Mouse (Mus musculus) urinary bladder, postnatal 4 days (tissue): Measurements from ENCODE around the gene Exosc3.
A peak's percentile ranks its signal among the peaks of the same experiment; 100 is the strongest.
"Not testable (repeated sequence)": the region's sequence is repeated elsewhere in the genome, so short reads cannot be mapped to it uniquely, and the experiment has no call there.

Source experiments
- DNase-seq, 2 experiments: peaks; one replicate each; pipeline ENCODE4 v3.0.0; 2021 to 2022; ENCODE audit warnings: low spot score in 2 of 2

The Exosc3 gene

DNA sequence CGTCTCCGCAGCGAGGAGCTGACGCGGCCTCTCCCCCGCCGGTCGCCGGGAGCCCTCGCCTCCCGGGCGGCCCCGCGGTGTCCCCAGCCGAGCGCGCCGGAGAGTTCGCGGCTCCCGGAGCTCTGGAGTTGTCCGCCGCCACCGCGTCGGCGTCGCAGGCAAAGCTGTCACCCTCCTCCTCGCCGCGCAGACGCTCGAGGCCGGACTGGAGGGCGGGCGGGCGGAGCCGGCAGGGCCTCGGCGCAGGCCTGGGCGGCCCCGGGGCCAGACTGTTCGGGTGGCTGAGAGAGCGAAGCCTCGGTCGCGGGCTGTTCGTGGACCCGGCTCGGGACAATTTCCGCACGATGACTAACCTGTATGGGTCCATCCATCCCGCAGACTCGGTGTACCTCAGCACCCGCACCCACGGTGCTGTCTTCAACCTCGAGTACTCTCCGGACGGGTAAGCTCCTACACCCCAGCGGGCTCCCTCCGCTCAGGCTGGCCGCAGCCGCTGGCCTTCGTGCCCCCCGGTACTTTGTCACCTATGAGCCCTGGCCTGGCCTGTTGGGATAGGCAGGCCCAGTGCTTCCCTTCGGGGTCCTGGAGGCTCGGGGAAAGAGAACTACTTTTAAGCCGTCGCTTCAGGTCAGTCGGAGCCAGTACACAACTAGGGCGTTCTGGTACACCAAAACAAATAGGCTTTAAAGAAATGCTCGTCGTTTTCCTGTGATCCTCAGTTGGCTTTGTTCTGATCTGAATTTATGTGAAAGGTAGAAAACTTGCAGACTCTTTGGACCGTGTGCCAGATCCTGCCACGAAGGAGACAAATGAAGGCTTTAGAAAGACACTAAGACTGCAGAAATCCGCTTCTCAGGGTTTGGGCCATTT, at the start of gene Exosc3:
Gene Exosc3, minus strand, starts transcription at position 447 of the 870 bp plus-strand sequence.
- peak; percentile 48 to 62 for DNase-seq

DNA sequence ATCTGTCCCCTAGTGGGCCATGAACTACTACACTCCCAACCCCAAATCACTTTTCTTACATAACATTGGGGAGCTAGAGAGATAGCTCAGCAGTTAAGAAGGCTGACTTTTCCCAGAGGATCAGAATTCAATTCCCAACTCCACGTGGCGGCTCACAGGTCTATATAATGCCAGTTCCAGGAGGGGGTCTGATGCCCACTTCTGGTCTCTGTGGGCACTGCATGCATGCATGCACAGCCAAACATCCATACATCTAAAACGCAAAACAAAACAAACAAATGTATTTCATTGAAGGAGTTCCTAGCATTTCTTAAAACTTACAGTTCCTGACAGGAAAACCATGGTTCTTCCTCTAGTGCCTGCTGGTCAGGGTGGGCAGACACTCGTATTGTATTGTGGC, 49.6 kb upstream of the Exosc3 start:
- no peak for DNase-seq

DNA sequence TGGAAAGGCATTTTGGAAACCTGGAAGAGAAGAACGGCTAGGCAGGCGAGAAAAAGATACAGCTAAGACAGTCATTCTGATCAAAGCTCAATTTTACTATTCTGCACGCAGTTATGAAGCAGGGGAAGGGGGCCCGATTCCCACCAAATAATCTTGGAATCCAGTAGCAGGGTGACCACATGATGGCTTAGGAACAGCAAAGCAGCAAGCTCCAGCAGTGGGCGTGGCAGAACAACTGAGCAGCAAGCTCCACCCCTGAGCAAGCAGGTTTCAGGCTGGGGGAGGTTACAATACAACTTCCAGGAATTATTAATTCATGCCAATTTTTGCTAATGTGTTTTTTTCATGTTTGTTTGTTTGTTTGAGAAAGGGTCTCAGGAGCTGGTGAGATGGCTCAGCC, 44.8 kb upstream of the Exosc3 start:
- not testable (repeated sequence) for DNase-seq

DNA sequence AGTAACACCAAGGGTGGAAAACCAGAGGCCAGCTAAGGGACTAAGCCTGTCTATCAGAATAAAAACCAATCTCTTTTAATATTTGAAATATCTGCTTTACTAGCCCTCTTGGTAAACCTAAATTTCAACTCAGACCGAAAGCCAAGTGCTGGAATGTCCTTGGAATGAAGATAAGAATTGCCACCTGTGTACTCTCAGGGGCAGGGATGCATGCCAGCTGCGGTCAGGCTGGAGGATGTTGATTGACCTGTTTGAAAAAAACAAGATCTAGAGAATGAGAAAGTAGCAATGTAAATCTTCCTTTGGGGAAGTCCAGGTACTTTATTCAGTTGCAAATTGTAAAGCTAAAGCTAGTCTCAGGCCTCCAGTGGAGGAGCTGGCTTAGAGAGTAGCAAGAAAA, 39.6 kb upstream of the Exosc3 start:
- not testable (repeated sequence) for DNase-seq

DNA sequence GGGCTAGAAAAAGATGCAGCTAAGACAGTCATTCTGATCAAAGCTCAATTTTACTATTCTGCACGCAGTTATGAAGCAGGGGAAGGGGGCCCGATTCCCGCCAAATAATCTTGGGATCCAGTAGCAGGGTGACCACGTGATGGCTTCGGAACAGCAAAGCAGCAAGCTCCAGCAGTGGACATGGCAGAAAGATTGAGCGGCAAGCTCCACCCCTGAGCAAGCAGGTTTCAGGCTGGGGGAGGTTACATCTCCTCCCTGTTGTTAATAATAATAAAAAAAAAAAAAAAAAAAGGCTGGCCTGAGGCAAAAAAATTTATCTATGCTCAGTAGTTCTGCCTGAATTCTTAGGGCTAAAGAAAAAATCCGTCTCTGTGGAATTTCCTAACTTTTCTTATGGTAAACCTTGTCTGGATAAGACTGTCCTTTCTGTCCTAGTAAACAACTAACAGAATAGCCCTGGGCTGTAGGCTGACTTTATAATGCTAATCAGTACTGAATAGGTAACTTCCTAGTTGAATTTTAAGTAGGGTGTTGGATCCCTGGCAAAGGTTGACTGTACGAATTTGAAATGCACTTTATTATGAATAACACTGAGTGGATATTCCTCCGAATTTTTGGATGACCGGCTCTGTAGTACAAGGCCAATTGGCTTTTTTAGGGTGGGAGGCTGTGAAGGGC, 38.5 kb upstream of the Exosc3 start:
- DNase-seq: not testable (repeated sequence)

DNA sequence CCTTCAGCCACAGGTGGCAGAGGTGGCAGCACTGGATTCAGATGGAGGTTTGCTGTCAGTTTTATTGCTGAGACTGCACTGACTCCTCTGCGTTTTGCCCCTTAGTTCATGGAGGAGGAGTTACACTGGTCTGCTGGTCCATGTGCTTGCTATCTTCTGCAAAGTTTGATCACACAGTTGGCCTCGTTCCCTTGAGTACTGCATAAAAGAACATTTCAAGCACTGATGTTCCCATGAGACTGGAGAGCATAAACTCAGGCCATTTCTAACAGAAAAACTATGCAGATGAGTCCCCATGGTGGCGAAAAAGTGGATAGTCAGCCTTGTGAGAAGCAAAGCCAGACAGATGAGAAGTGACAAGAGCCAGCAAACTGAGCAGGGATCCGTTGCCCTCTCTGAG, 34.0 kb upstream of the Exosc3 start:
- DNase-seq: no peak

DNA sequence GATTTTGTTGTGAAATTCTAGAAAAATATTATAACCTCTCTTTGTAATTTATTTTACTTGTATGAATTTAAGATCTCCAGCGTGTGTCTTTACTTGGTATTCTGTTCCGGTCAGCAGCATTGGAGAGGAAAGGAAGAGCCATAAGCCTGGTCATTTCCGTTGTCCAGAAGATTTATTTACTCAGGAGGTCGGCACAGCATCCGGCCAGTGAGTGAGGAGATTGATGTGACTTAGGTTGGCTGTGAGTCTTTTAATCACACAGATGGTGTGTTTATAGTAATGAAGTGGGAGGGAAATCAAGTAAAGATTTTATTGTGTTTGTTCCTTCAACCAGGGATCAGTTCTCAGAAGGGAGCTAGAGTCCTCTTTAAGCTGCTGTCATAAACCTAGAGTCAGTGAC, 32.3 kb upstream of the Exosc3 start:
- DNase-seq: no peak

DNA sequence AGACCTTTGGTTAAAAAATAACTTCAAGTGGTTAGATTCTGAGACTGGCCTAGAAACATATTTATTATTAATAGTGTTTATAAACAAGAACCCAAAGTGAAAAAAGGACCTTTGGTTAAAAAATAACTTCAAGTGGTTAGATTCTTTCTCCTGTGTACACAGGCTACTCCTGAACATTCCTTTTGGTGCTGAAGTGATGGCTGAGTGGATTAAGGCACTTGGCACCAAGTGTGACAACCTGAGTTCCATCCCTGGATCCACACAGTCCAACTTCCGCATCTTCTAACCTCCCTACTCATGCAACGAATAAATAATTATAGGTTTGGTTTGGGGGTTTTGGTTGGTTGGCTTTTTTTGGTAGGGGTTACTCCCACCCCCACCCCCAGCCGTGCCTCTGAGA, 28.7 kb upstream of the Exosc3 start:
- no peak for DNase-seq

DNA sequence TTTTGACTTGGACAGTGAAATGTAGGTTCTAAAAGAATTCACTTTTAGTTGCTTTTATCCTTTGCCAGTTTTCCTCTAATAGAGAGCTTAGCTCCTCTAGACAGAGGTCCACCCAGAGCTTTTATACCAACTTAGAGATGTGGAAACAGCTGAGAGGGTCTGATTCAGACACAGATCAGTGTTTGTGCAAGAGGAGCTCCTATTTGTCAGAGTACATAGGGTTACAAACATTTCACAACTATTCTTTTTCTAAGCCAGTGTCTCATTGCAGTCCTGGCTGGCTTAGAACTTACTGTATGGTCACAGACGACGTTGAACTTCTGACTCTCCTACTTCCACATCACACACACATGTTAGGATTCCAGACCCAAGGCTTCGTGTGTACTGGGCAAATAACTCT, 14.1 kb upstream of the Exosc3 start:
- DNase-seq: no peak

DNA sequence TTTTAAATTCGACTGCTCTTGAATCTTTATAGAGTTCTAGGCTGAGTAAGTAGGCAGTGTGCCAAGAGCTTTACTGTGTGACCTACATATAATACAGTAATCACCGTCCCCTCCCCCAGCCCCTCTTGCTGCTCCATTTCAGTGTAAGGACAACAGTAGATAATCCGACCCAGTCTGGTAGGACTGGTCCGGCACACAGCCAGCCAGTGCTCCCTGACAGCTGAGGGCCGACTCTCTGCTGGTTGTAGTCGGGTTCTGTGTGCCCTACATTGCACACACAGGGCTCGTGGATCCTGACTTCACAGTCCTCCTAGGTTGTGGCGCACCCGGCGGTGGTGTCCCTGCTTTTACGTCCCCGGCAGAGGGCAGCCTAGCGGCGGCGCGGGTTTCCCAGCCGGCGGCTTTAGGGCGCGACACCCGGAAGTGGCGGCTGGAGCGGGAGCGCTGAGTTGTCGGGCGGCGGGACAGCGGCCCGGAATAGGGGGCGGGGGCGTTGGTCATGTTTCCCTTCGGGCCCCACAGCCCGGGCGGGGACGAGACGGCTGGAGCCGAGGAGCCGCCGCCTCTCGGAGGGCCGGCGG, 773 bp downstream of the Exosc3 start, which contains the start of gene Dcaf10:
Gene Dcaf10, plus strand, starts transcription at position 433 of the 581 bp plus-strand sequence.
- DNase-seq: peak; percentile 94 to 96

DNA sequence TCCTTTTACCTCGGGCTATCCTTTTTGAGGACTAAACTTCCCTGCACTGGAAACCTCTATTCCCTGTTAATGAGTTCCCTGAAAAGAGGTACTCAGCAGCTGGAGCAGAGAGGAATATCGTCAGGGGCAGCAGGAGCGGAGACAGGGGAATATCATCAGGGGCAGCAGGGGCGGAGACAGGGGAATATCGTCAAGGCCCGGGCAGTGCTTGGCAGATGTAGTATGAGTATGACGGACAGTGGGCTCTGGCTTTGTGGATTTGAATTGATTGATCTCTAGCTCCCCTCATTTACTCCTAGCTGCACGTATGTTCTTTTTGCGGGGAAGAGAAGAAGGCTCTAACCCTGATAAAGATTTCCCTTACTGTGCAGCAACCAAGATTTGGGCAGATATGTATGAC, 1.3 kb downstream of the Exosc3 start:
- no peak for DNase-seq

DNA sequence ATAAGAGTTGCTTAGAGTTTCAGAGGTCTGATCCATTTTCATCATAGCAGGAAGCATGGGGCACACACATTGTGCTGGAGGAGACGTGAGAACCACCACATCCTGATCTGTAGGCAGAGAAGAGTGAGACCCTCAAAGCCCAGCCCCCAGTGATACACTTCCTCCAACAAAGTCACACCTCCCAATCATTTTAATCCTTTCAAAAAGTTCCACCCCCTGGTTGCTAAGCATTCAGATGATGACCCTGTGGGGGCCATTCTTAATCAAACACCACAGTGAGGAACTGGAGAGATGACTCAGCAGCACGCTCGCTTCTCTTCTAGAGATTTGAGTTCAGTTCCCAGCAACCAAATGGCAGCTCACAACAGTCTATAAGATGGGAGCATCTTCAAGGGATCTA, 10.1 kb downstream of the Exosc3 start:
- no peak for DNase-seq

DNA sequence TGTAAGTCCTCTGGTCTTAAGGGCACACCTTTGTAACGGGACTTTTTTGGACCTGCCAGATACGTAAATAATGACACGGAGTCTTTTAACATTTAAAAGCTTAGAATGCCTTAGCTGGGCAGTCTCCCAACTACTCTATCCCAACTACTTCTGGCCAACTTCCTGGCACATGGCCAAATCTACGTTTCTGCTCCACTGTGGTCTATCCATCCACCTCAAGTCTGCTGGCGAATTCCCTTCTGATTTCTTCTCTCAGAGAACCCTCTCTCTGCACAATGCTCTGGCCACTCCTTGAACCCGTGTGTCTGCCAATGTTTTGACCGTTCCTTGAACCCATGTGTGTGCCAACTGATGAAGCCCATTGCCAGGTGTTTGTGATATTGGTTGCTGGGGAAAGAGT, 11.4 kb downstream of the Exosc3 start:
- no peak for DNase-seq

DNA sequence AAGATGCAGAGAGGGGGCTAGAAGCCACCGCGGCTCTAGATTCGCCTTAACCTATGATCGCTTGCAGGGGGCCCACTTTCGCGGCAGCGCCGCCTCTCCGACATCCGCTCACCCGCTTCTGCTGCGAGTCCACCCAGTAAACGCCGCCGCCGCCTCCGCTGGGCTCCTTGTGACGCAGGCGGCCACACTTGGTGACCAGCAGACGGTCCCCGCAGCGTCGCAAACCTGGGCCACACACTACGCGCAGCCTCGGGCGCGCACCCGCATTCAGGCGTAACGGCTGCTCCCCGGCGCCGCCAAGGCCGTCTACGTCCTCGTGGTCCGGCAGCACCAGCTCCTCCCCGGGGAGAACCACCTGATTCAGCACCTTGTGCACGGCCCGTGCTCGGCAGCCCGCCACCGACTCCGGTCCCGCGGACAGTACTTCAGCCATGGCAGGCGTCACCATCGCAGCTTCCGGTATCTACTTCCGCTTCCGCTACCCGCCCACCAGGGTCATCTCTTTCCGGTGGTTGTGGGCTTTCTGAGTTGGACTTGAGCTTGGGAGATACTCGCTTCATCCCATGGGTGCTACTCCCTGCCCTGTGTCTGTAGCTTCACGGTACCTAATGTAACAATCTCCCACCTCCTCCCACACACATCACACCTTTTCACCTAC, 22.2 kb downstream of the Exosc3 start:
- DNase-seq: peak; percentile 76 to 78

DNA sequence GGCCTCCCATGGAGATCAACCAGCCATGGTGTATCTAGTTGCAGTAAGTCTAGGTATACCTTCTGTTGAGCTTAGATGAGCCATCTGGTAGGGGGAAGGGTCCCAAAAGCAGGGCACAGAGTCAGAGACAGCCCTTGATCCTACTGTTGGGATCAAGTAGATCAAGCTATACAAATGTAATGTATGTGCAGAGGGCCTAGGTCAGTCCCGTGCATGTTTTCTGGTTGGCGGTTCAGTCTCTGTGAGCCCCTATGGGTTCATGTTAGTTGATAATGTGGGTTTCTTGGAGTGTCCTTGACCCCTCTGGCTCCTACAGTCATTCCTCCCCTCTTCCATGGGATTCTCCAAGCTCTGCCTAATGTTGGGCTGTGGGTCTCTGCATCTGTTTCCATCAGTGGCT, 31.5 kb downstream of the Exosc3 start:
- no peak for DNase-seq

DNA sequence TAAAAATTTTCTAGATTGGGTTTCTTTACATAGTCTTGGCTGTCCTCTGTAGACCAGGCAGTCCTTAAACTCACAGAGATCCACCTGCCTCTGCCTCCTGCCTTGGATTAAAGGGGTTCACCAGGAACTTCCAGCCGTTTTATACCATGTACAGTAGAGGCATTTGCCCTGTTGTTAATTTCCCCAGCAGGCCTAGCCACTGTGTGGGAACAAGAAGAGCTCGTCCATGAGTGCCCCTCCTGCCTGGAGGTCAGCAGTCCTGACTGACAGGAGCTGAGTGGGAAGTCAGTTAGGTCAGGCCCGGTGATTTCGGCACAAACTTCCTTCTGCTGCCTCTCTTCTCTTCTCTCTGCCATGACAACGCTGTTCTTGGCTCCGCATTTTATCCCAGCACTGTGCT, 33.9 kb downstream of the Exosc3 start:
- no peak for DNase-seq

DNA sequence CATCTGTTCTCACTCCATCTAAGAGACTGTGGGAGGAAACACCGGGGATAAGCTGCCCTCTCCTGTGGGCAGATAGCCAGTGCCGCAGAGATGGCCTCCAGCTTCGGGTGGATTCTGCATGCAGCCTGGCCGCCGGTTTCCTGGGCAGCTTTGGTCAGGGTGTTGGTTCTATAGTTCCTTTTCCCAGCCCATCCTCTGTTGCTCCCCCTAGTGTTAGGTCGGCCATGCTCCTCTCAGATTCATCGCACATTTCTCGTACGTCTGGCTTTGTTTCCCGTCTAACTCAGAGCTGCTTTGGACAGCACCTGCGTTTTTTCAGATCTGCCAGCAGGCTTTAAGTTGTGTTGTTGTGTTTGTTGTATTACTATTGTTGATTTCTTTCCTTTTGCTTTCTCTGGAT, 34.5 kb downstream of the Exosc3 start:
- no peak for DNase-seq

DNA sequence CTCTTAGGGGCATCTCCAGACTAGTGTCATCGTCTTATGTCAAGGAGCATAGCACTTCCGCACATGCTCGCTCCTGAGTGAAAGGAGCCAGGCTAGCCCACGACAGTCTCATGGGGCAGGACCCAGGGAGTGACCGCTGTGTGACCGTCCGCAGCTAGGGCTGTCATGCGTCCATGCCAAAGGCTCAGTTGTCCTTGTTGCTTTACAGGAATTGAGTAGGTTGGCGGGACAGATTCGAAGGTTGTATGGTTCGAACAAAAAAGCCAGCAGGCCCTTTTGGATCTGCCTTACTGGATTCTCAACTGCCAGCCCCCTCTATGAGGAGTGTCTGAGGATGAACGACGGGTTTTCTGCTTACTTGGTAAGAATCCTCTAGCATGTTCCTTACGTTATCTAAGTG, 37.0 kb downstream of the Exosc3 start:
- no peak for DNase-seq

DNA sequence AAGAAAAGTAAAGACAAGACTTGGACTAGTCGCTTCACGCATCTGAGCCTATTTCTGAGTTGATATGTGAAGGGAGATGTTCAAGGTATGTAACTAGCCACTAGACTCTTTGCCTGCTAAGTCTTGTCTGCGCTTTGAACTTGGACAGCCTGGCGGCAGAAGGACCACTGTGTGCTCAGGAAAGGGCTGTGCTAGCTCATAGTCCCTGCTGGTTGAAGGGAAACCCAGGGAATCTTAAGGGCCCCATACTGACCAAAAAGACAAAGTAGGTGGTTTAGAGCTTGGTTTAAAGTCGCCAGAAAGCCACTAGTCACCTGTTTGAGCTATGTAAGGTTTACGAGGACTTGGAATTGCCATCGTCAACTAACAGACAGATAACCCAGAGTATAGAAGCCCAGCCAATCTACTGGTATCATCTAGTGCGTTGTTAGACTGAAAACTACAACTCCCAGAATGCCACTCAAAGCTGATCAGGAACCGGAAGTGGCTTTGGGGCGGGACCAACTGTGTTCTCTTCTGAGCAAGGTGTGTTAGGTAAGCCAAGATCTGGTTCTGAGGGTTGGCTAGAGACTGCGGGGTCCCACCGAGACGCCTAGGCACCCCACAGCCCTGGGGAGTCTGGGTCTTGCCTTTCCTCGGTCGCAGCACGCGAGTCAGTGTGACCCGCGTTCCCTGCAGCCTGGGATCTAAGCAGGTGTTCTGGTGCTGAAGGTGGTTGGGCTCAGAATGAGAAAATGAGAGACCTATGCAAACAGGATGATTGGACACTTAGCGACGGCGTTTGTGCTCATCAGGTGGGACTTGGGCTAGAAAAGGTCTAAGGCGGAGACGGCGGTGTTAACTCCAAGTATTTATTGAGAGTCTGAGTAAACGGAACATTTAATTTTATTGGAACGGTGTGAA, 45.6 kb downstream of the Exosc3 start, which contains the start of gene Trmt10b:
Gene Trmt10b, plus strand, starts transcription at position 466 of the 903 bp plus-strand sequence.
- peak in 1 of 2 experiments; percentile 24 for DNase-seq

DNA sequence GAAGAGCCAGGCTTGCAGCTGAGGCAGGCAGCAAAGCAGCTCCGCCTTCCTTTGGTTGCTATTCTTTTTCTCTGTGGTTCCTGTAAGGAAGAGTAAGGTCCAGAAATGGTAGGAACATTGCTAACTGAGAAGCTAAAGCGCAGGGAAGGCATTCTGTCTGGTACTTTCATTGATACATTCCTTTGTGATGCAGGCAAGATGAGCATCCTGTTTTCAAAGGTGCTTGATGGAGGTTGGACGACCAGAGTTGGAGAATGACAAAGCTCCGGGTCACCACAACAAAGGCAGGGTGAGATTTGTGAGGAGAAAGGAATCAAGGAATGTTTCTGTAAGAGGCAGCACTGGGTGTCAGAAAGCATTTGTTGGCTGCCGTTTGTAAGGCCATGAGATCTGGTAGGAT, 54.6 kb downstream of the Exosc3 start:
- no peak for DNase-seq

DNA sequence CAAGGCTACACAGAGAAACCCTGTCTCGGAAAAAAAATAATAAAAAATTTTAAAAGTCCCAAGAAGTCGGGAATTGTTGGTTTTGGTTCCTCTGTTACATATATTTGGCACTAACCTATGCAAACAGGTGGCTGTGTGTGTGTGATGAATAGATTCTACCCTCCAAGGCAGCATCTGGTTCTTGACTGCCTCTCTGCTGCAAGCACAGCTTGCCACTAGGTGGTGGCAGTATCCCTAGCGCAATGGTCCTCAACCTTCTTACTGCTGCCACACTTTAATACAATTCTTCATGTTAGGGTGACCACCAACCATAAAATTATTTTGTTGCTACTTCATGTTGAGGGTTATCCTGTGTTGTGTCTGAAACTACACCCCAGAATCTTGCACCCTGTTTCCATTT, 56.2 kb downstream of the Exosc3 start:
- DNase-seq: no peak
